Comparison of ENCODE assay signal across 26 mouse cellular contexts in the genomic region with DNA sequence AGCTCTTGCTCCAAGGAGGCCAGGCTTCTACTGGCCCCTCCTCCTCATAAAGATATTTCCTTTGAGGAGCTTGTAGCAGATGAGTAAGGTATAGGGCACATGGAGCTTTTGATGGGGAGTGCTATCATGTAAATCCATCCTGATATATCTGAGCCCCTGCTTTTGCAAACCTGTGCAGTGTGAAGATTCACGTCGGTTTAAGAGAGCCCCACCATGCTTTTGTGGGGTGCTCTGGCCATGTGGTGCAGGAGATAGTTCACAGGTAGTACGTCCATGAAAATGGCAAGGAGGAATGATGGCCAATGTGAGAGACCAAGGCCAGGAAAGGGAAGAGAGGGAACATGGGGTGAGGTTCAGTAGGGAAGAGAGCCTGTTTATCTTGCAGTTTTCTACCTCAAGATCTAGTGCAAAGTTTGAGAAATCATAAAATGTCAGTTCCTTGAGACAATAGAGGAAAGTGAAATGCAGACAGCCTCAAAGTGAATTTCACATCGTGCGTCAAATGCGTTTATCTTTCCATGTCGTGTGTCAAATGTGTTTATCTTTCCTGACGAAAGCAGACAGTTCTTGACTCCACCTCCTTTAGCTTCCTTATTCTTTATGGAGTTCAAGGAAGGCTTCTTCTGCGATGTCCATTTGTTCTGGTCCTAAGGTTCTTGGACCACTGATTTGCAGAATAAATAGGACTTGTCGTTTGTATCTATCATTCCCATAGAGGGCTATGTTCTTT. TPM values are rescaled to one million over a fixed set of nuclear protein-coding genes. Genes with fewer than 3 reads are reported as not detected.
DNase-seq lines count a peak whose midpoint lies in the region; ATAC-seq lines count a peak whose summit lies in the region.
"Had no signal": no experiment of that assay in that cellular context is flagged by ENCODE, and none has a peak within 500 bp of the region (broad histone marks: within the 10 kb centered on the region; RNA-seq: fewer than 3 reads in every experiment).

No protein-coding gene starts in this region.

- H3K36me3 ChIP-seq in intestine, embryonic 16.5 days (ENCODE audit: control insufficient read depth, insufficient read depth, low read length): no peaks in the 10 kb centered on the region
- H3K36me3 ChIP-seq: forebrain, embryonic 10.5 days; heart, embryonic 12.5 days; heart, embryonic 15.5 days had no signal

- peak overlapping the region; percentile 74 for H3K27ac ChIP-seq in intestine, embryonic 16.5 days (ENCODE audit: low read length)
- H3K27ac ChIP-seq: forebrain, embryonic 10.5 days; forebrain, embryonic 13.5 days; gastrocnemius, adult 2 months; heart, embryonic 15.5 days; hindbrain, embryonic 14.5 days; hindbrain, postnatal 0 days had no signal

- no peak overlapping the region for H3K9ac ChIP-seq in intestine, embryonic 16.5 days (ENCODE audit: low read depth, low read length)
- H3K9ac ChIP-seq: forebrain, embryonic 13.5 days; heart, embryonic 12.5 days; heart, embryonic 15.5 days; hindbrain, embryonic 14.5 days had no signal

- peaks cover 5% of the 10 kb centered on the region; the same call in 1 of the 2 replicates for H3K4me1 ChIP-seq in intestine, embryonic 16.5 days (ENCODE audit: control insufficient read depth, insufficient read depth, low read length)
- H3K4me1 ChIP-seq: forebrain, embryonic 10.5 days; forebrain, embryonic 13.5 days; heart, embryonic 15.5 days had no signal

- peak; percentile 61 for DNase-seq in heart, adult 11 months
- no peak for DNase-seq in heart, postnatal 14 days
- DNase-seq in MEL-GATA-1-ER (ENCODE audit: extremely low read depth, low read depth): peak; percentile 46
- DNase-seq in cerebellum, postnatal 36 days: no peak
- DNase-seq in adrenal gland, postnatal 14 days: no peak
- DNase-seq: adrenal gland, postnatal 10 days; cerebellum, adult 11-12 months; cerebellum, adult 8-10 months; cerebellum, postnatal 10 days; gastrocnemius, adult 2 months; gastrocnemius, postnatal 14 days; heart, adult 18-20 months; heart, postnatal 10 days; heart, postnatal 4 days had no signal

- peak; percentile 47 for ATAC-seq in intestine, embryonic 16.5 days
- ATAC-seq in megakaryocyte-erythroid progenitor cell, adult 5-6 weeks (replicated peaks; ENCODE audit: low FRiP score, low TSS enrichment, poor library complexity, severe bottlenecking): peak; percentile 73
- ATAC-seq in monocyte, adult 5-6 weeks (replicated peaks; ENCODE audit: insufficient number of reproducible peaks, low FRiP score, low TSS enrichment, poor library complexity, severe bottlenecking): no peak
- ATAC-seq: forebrain, embryonic 13.5 days; forebrain, embryonic 16.5 days; hindbrain, postnatal 0 days; inflammation-experienced regulatory T-cells, adult 6 months had no signal

- intact Hi-C loops in heart, postnatal 14 days (cut with DNase I): no loop called here

- H3K4me2 ChIP-seq in intestine, embryonic 16.5 days (ENCODE audit: low read depth, low read length): 0 out of 2 replicates have a peak overlapping the region, but pooled peaks have one; percentile 25
- H3K4me2 ChIP-seq: forebrain, embryonic 13.5 days; heart, embryonic 12.5 days; heart, embryonic 15.5 days; hindbrain, embryonic 14.5 days had no signal

- no peaks in the 10 kb centered on the region for H3K27me3 ChIP-seq in intestine, embryonic 16.5 days (replicated peaks; ENCODE audit: control insufficient read depth, insufficient read depth, low read length)
- H3K27me3 ChIP-seq: forebrain, embryonic 13.5 days; heart, embryonic 12.5 days; heart, embryonic 15.5 days; Patski had no signal

- WGBS in intestine, embryonic 16.5 days: 57% methylated on average over 10 of the region's 10 CpGs

- no peaks in the 10 kb centered on the region for H3K9me3 ChIP-seq in intestine, embryonic 16.5 days (ENCODE audit: control insufficient read depth, low read length)
- H3K9me3 ChIP-seq: forebrain, embryonic 10.5 days; forebrain, embryonic 13.5 days; heart, embryonic 12.5 days; heart, embryonic 15.5 days had no signal

- H3K4me3 ChIP-seq in intestine, embryonic 16.5 days (ENCODE audit: low read length): no peak overlapping the region
- H3K4me3 ChIP-seq: forebrain, embryonic 10.5 days; forebrain, embryonic 13.5 days; gastrocnemius, adult 2 months; heart, embryonic 12.5 days; heart, embryonic 15.5 days had no signal

RNA-seq across cellular contexts. Expression of a gene that starts 24.4 kb away (rescaled TPM):
- total RNA-seq in heart, postnatal 14 days (2021): 10 to 100 TPM; 11.9 to 15.1 TPM
- polyA plus RNA-seq in intestine, embryonic 16.5 days (2015; fragmentation: Nextera tagmentation; extraction: Ambion mirVana): 22.6 and 22.9 TPM in 2 replicates
- 71.9 and 85.0 TPM in 2 replicates for total RNA-seq in megakaryocyte-erythroid progenitor cell, adult 5-6 weeks (2014; fragmentation: Nextera tagmentation)
- 39.8 and 54.7 TPM in 2 replicates for total RNA-seq in megakaryocyte-erythroid progenitor cell, adult 5-6 weeks (2017)
- 76.9 to 93.4 TPM (median 87.0 TPM) in 3 replicates for total RNA-seq in monocyte, adult 5-6 weeks (2017)
- total RNA-seq in adrenal gland, postnatal 14 days (2021): 17.8 and 38.3 TPM in 2 replicates

Comparison
In these comparisons a context has a peak if more than half of its experiments do, and no peak if none do; other contexts are left out.
1. DNase-seq: peak in heart, adult 11 months (single experiment) and MEL-GATA-1-ER (single experiment); none in heart, postnatal 14 days (0 of 2), cerebellum, postnatal 36 days (0 of 2) and adrenal gland, postnatal 14 days (single experiment).